Mouse (Mus musculus) ES-Bruce4 (cell line): ENCODE measurements around the gene Tbl3.

Experiments
- CTCF ChIP-seq: IDR thresholded peaks from one replicate; pipeline ENCODE4 v1.8.1; 2011; ENCODE audit warnings: low read depth, low read length
- EP300 ChIP-seq: IDR thresholded peaks from 2 replicates; pipeline ENCODE4 v1.6.1; 2011; ENCODE audit warnings: low read depth, low read length; ENCODE audit not compliant: insufficient read depth
- POLR2A ChIP-seq: IDR thresholded peaks from one replicate; pipeline ENCODE4 v1.8.1; 2011; ENCODE audit warnings: low read length; ENCODE audit not compliant: insufficient read depth

GRCm38 (mm10) chr17:24746986-24747385 lies 39.5 kb upstream of the Tbl3 start:
- no peak for TF ChIP-seq CTCF
- no peak for TF ChIP-seq POLR2A
- TF ChIP-seq EP300, result no peak
